Mouse (Mus musculus) bone marrow, adult 2 months (tissue): ENCODE measurements at regions not wholly inside any gene's neighbourhood (a gene's known extent, or its start where the extent isn't known, plus 50 kb on each side); places are given as distances from the start of the nearest gene placed in this dataset.

Experiments
- CTCF ChIP-seq: fragments of 200-500 bp; IDR thresholded peaks from 2 replicates; pipeline ENCODE4 v1.5.1; 2011; ENCODE audit warnings: low read length, control low read depth; ENCODE audit not compliant: control insufficient read depth, insufficient read depth
- POLR2A ChIP-seq: fragments of 200-500 bp; IDR thresholded peaks from 2 replicates; pipeline ENCODE4 v1.6.1; 2011; ENCODE audit warnings: low read depth, mild to moderate bottlenecking, control low read depth, low read length, borderline replicate concordance; ENCODE audit not compliant: control insufficient read depth

DNA sequence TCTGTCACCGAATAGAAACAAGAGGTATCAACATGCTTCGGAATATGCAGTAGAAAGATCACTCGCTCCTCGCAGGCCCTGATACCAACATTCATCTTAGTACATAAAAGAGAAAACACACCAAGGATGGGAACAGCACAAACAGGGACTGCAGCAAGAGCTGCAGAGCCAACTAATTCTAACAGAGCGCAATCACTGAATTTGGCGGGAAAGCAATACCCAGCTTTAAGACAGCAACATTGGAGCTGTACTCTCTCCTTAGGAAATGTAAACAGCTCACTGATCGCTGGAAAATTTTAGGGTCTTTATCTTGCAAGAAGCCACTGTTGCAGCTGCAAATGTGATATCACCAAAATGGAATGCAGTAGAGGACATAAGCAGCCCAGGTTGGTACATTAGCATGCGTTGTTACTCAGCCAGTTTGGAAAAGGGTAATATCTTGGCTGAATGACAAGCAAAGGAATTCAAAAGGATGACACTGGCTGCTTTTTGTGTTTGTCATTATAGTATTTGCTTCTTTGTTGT, 469.3 kb downstream of the Hace1 start:
- no peak for TF ChIP-seq POLR2A
- TF ChIP-seq CTCF, result no peak
